Mouse (Mus musculus) liver, embryonic 16.5 days (tissue): ENCODE measurements around the gene Grin2b. TPM values are rescaled to one million over a fixed set of nuclear protein-coding genes. Genes with fewer than 3 reads are reported as not detected.

Source experiments
- ATAC-seq: fragments of 200-750 bp; cut with Nextera tagmentation; 2 replicates; pipeline ENCODE4 v1.8.0; 2017; ENCODE audit warnings: low read depth, mild to moderate bottlenecking, moderate number of reproducible peaks, moderate library complexity
- H3K27ac ChIP-seq: fragments of 300-500 bp; sonication (generic); 2 replicates; pipeline ENCODE4 v1.5.1; 2014; ENCODE audit warnings: mild to moderate bottlenecking, low read length
- H3K27me3 ChIP-seq: fragments of 300-500 bp; sonication (generic); 2 replicates; pipeline ENCODE4 v1.6.1; 2014; ENCODE audit warnings: low read depth, low read length, mixed read lengths; ENCODE audit not compliant: control insufficient read depth, insufficient read depth
- H3K36me3 ChIP-seq: fragments of 300-500 bp; sonication (generic); 2 replicates; pipeline ENCODE4 v1.6.1; 2014; ENCODE audit warnings: mild to moderate bottlenecking; ENCODE audit not compliant: control insufficient read depth, insufficient read depth
- H3K4me1 ChIP-seq: fragments of 300-500 bp; sonication (generic); 2 replicates; pipeline ENCODE4 v1.6.1; 2014; ENCODE audit warnings: low read depth, low read length, mixed read lengths; ENCODE audit not compliant: control insufficient read depth
- H3K4me2 ChIP-seq: fragments of 300-500 bp; sonication (generic); 2 replicates; pipeline ENCODE4 v1.6.1; 2014; ENCODE audit warnings: low read depth, low read length, mixed read lengths
- H3K4me3 ChIP-seq: fragments of 300-500 bp; sonication (generic); 2 replicates; pipeline ENCODE4 v1.5.1; 2014; ENCODE audit warnings: low read depth, mild to moderate bottlenecking, low read length
- H3K9ac ChIP-seq: fragments of 300-500 bp; sonication (generic); 2 replicates; pipeline ENCODE4 v1.6.1; 2014; ENCODE audit warnings: low read depth, low read length
- H3K9me3 ChIP-seq: fragments of 300-500 bp; sonication (generic); replicated peaks from 2 replicates; pipeline ENCODE4 v1.6.1; 2016; ENCODE audit warnings: low read length; ENCODE audit not compliant: control insufficient read depth
- WGBS: fragments of 180-500 bp; shearing (Covaris S2); extraction: QIAGEN DNeasy Blood & Tissue Kit; methylation state at CpG from one replicate; pipeline ENCODE4 v1.1.7; 2014; ENCODE audit not compliant: insufficient replicate concordance; 5-methylcytosine and 5-hydroxymethylcytosine counted together
- polyA plus RNA-seq: library from polyadenylated mRNA; unstranded; fragments of >200 nt; fragmentation: Nextera tagmentation; extraction: Ambion mirVana; gene quantifications from 2 replicates; pipeline ENCODE4 v1.2.1, GENCODE M21; 2015

The Grin2b gene
- polyA plus RNA-seq, 1 experiment from 2014 or later: not detected

- ATAC-seq: no peak
- H3K36me3 ChIP-seq: no peaks in the 10 kb centered on the region
These were observed 143.9 kb downstream of the Grin2b start for GRCm38 (mm10) chr6:136029235-136029939.

GRCm38 (mm10) chr6:136026936-136027335 is 146.4 kb downstream of the Grin2b start:
- Histone ChIP-seq H3K27ac (no peak overlapping the region), H3K9ac (no peak overlapping the region), H3K4me3 (no peak overlapping the region), H3K36me3 (no peaks in the 10 kb centered on the region), H3K27me3 (no peaks in the 10 kb centered on the region), H3K4me2 (no peak overlapping the region), H3K9me3 (no peaks in the 10 kb centered on the region), H3K4me1 (no peaks in the 10 kb centered on the region)
- WGBS: 82% methylated on average over 6 of the region's 6 CpGs
- ATAC-seq: no peak

More at GRCm38 (mm10) chr6:136029235-136029939, 143.9 kb downstream of the Grin2b start:
- H3K9me3 ChIP-seq: no peaks in the 10 kb centered on the region
- H3K4me2 ChIP-seq: no peak overlapping the region
- no peak overlapping the region for H3K9ac ChIP-seq
- H3K4me3 ChIP-seq: no peak overlapping the region
- H3K4me1 ChIP-seq: no peaks in the 10 kb centered on the region
- H3K27me3 ChIP-seq: no peaks in the 10 kb centered on the region
- WGBS: 56% methylated on average over 4 of the region's 4 CpGs
- no peak overlapping the region for H3K27ac ChIP-seq

GRCm38 (mm10) chr6:136025801-136026200 is 147.5 kb downstream of the Grin2b start:
- Histone ChIP-seq H3K27ac (no peak overlapping the region), H3K4me1 (no peaks in the 10 kb centered on the region), H3K4me3 (no peak overlapping the region), H3K4me2 (no peak overlapping the region), H3K9ac (no peak overlapping the region), H3K36me3 (no peaks in the 10 kb centered on the region), H3K27me3 (no peaks in the 10 kb centered on the region), H3K9me3 (no peaks in the 10 kb centered on the region)
- no peak for ATAC-seq
- 73% methylated on average over 4 of the region's 4 CpGs for WGBS

- Histone ChIP-seq H3K27me3 (no peaks in the 10 kb centered on the region), H3K4me3 (no peak overlapping the region), H3K36me3 (no peaks in the 10 kb centered on the region), H3K9me3 (no peaks in the 10 kb centered on the region), H3K9ac (no peak overlapping the region), H3K4me2 (no peak overlapping the region), H3K27ac (no peak overlapping the region), H3K4me1 (no peaks in the 10 kb centered on the region)
- WGBS: 51% methylated on average over 3 of the region's 3 CpGs
- no peak for ATAC-seq
These were observed 152.9 kb downstream of the Grin2b start for GRCm38 (mm10) chr6:136020460-136020859.

- H3K27ac ChIP-seq: no peak overlapping the region
- H3K4me2 ChIP-seq: no peak overlapping the region
- H3K36me3 ChIP-seq: no peaks in the 10 kb centered on the region
- no peaks in the 10 kb centered on the region for H3K4me1 ChIP-seq
- no peaks in the 10 kb centered on the region for H3K27me3 ChIP-seq
- H3K4me3 ChIP-seq: no peak overlapping the region
- no peaks in the 10 kb centered on the region for H3K9me3 ChIP-seq
- ATAC-seq: no peak
- no peak overlapping the region for H3K9ac ChIP-seq
- 54% methylated on average over 1 of the region's 1 CpGs for WGBS
These were observed 154.3 kb downstream of the Grin2b start for GRCm38 (mm10) chr6:136018962-136019361.

- Histone ChIP-seq H3K27ac (no peak overlapping the region), H3K36me3 (no peaks in the 10 kb centered on the region), H3K4me3 (no peak overlapping the region), H3K4me2 (no peak overlapping the region), H3K4me1 (no peaks in the 10 kb centered on the region), H3K27me3 (no peaks in the 10 kb centered on the region), H3K9me3 (no peaks in the 10 kb centered on the region), H3K9ac (no peak overlapping the region)
- 73% methylated on average over 12 of the region's 12 CpGs for WGBS
- ATAC-seq: no peak
These were observed 159.5 kb downstream of the Grin2b start for GRCm38 (mm10) chr6:136013556-136014380.

- H3K36me3 ChIP-seq: no peaks in the 10 kb centered on the region
- H3K4me3 ChIP-seq: no peak overlapping the region
- no peak overlapping the region for H3K4me2 ChIP-seq
- H3K27ac ChIP-seq: no peak overlapping the region
- WGBS: 41% methylated on average over 4 of the region's 4 CpGs
- ATAC-seq: no peak
- no peaks in the 10 kb centered on the region for H3K27me3 ChIP-seq
- no peak overlapping the region for H3K9ac ChIP-seq
- no peaks in the 10 kb centered on the region for H3K4me1 ChIP-seq
- H3K9me3 ChIP-seq: no peaks in the 10 kb centered on the region
These were observed 161.8 kb downstream of the Grin2b start for GRCm38 (mm10) chr6:136011533-136011932.

- Histone ChIP-seq H3K4me3 (no peak overlapping the region), H3K27ac (no peak overlapping the region), H3K9ac (no peak overlapping the region), H3K27me3 (no peaks in the 10 kb centered on the region), H3K9me3 (no peaks in the 10 kb centered on the region), H3K4me1 (no peaks in the 10 kb centered on the region), H3K36me3 (no peaks in the 10 kb centered on the region), H3K4me2 (no peak overlapping the region)
- WGBS: 65% methylated on average over 4 of the region's 4 CpGs
- no peak for ATAC-seq
These were observed 162.3 kb downstream of the Grin2b start for GRCm38 (mm10) chr6:136011038-136011311.

- no peaks in the 10 kb centered on the region for H3K4me1 ChIP-seq
- H3K4me2 ChIP-seq: no peak overlapping the region
- no peak overlapping the region for H3K27ac ChIP-seq
- WGBS: 37% methylated on average over 7 of the region's 7 CpGs
- H3K9ac ChIP-seq: no peak overlapping the region
- H3K9me3 ChIP-seq: no peaks in the 10 kb centered on the region
- no peak overlapping the region for H3K4me3 ChIP-seq
- no peaks in the 10 kb centered on the region for H3K27me3 ChIP-seq
- no peak for ATAC-seq
- H3K36me3 ChIP-seq: no peaks in the 10 kb centered on the region
These were observed 162.8 kb downstream of the Grin2b start for GRCm38 (mm10) chr6:136010290-136011037.
